Mouse (Mus musculus): ENCODE measurements around the gene Akap10. TPM values are rescaled to one million over a fixed set of nuclear protein-coding genes. Genes with fewer than 3 reads are reported as not detected.

Akap10 gene
- polyA plus RNA-seq, 1 experiment from 2014 or later, result 14.1 TPM

DNA sequence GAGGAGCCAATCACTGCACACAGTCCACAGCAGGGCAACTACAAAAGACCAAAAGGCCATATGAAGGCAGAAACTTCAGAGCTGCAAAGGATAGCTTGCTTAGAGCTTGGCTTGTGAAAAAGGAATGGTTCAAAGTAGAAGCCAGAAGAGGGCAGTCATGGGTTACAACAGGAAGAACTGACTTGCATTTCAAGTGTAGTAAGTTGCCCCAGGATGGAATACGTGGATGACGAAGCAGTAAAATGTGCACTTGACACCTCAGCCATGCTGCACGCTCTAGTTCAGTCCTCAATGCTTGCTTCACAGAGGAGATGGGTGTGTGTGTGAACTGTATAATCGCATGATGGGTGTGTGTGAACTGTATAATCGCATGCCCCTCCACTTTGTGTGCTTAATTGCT, 47.9 kb downstream of the Akap10 start:
- H3K27me3 ChIP-seq (ENCODE audit: control insufficient read depth, insufficient read depth, low read length), result no peaks in the 10 kb centered on the region
- H3K9ac ChIP-seq (ENCODE audit: low read length), result no peak overlapping the region
- H3K4me3 ChIP-seq (replicated peaks; ENCODE audit: low read length), result no peak overlapping the region
- H3K4me1 ChIP-seq (ENCODE audit: control insufficient read depth, insufficient read depth, low read length), result no peaks in the 10 kb centered on the region
- H3K27ac ChIP-seq (ENCODE audit: low read length), result no peak overlapping the region
- 70% methylated on average over 5 of the region's 5 CpGs for WGBS
- H3K36me3 ChIP-seq (ENCODE audit: control insufficient read depth, insufficient read depth, low read length), result peaks cover 7% of the 10 kb centered on the region; the same call in 1 of the 2 replicates
- H3K4me2 ChIP-seq (ENCODE audit: low read depth, low read length), result no peak overlapping the region
- no peaks in the 10 kb centered on the region for H3K9me3 ChIP-seq (replicated peaks; ENCODE audit: control insufficient read depth, low read length)
- no peak for ATAC-seq (ENCODE audit: insufficient read depth, low FRiP score)

DNA sequence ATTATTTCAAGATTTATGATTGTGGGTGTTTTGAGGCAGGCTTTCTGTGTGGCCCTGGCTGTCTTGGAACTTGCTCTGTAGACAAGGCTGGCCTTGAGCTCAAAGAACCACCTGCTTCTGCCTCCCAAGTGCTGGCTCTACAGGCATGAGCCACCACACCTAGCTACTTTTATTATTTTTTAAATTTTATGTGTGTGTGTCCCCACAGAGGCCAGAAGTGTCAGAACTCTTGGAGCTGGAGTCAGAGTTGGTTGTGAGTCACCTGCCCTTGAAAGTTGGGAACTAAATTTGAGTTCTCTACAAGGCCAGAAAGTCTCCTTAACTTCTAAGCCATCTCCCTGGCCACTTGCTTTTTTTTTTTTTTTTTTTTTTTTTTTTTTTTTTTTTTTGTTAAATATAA, 50.1 kb downstream of the Akap10 start:
- Histone ChIP-seq H3K4me3 (replicated peaks; ENCODE audit: low read length) (no peak overlapping the region), H3K27me3 (ENCODE audit: control insufficient read depth, insufficient read depth, low read length) (no peaks in the 10 kb centered on the region), H3K9ac (ENCODE audit: low read length) (no peak overlapping the region), H3K4me1 (ENCODE audit: control insufficient read depth, insufficient read depth, low read length) (no peaks in the 10 kb centered on the region), H3K27ac (ENCODE audit: low read length) (no peak overlapping the region), H3K4me2 (ENCODE audit: low read depth, low read length) (no peak overlapping the region), H3K9me3 (replicated peaks; ENCODE audit: control insufficient read depth, low read length) (no peaks in the 10 kb centered on the region), H3K36me3 (ENCODE audit: control insufficient read depth, insufficient read depth, low read length) (peaks cover 12% of the 10 kb centered on the region)
- ATAC-seq (ENCODE audit: insufficient read depth, low FRiP score), result no peak

DNA sequence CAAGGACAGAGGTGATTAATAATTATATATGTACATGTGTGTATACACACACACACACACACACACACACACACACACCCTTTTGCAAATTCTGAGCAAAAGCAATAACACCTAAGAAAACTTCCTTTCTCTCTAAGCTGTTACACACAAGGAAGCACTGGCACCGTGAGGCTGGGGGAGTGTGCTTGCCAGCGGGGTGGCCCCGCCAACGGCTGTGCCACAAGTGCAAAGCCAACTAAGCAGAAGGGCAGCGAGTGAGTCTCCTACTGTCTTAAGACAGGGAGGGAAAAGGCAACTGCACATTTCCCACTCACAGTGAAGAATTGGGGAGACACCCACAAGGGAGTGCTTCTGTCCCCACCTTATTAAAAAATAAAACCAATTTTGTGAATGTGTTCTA, 58.2 kb downstream of the Akap10 start:
- Histone ChIP-seq H3K27ac (ENCODE audit: low read length) (no peak overlapping the region), H3K36me3 (ENCODE audit: control insufficient read depth, insufficient read depth, low read length) (peaks cover 15% of the 10 kb centered on the region)
- ATAC-seq (ENCODE audit: insufficient read depth, low FRiP score), result no peak

DNA sequence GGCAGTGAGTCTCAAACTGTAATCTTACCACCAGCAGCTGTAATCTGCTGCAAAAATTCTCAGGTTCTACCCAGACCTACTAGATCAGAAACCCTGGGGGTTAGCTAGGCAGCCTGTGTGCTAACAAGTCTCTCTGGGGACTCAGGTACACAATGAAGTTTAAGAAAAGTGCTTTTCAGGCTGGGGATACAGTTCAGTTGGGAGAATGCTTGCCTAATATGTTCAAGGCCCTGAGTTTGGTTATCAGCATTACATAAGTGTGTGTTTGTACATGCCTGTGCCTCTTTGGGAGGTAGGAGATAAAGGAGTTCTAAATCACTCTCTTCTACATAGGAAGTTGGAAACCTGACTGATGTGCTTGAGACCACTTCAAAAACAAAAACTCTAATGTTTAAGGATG, 63.2 kb downstream of the Akap10 start:
- Histone ChIP-seq H3K4me2 (ENCODE audit: low read depth, low read length) (no peak overlapping the region), H3K27me3 (ENCODE audit: control insufficient read depth, insufficient read depth, low read length) (no peaks in the 10 kb centered on the region), H3K9me3 (replicated peaks; ENCODE audit: control insufficient read depth, low read length) (no peaks in the 10 kb centered on the region), H3K4me3 (replicated peaks; ENCODE audit: low read length) (no peak overlapping the region), H3K9ac (ENCODE audit: low read length) (no peak overlapping the region), H3K4me1 (ENCODE audit: control insufficient read depth, insufficient read depth, low read length) (no peaks in the 10 kb centered on the region), H3K27ac (ENCODE audit: low read length) (no peak overlapping the region), H3K36me3 (ENCODE audit: control insufficient read depth, insufficient read depth, low read length) (no peaks in the 10 kb centered on the region; the same call in 1 of the 2 replicates)
- ATAC-seq (ENCODE audit: insufficient read depth, low FRiP score), result no peak

More for the DNA sequence above, 58.2 kb downstream of the Akap10 start:
- 89% methylated on average over 5 of the region's 5 CpGs for WGBS
- no peak overlapping the region for H3K9ac ChIP-seq (ENCODE audit: low read length)
- H3K27me3 ChIP-seq (ENCODE audit: control insufficient read depth, insufficient read depth, low read length), result no peaks in the 10 kb centered on the region
- no peak overlapping the region for H3K4me2 ChIP-seq (ENCODE audit: low read depth, low read length)
- no peaks in the 10 kb centered on the region for H3K9me3 ChIP-seq (replicated peaks; ENCODE audit: control insufficient read depth, low read length)
- H3K4me1 ChIP-seq (ENCODE audit: control insufficient read depth, insufficient read depth, low read length), result no peaks in the 10 kb centered on the region
- no peak overlapping the region for H3K4me3 ChIP-seq (replicated peaks; ENCODE audit: low read length)

DNA sequence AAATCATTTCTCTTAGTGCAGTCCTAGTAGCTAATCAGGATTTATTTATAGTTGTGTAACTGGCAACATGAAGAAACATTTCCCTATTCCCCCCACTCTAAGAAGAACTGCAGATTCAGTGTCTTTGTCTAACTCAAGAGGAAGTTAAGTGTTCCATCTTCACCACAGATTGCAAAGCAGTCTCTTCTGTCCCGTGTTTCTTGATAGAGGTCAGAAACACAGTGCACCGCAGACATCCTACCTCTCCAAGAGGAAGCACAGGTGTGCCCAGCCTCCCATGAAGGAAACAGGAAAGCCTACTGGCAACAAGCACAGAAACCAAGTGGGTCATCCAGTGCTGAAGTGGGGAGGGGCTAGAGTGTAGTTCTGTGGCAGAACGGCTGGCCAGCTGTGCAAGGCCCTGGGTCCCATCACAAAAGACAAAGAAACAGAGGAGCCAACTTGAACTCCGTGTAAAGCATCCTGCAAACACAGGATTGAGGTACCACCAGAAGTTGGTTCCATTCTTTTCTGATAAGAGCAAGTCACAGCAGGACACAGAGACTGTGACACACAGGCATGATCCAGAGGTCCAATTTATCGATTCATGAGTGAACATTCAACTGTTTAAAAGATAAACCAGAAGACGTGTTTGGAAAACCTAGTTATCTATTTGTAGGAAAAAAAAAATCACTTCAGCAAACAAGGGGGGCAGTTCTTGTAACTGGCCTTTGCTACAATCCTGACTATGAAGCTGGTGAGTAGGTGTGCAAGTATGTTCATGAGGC, 68.1 kb downstream of the Akap10 start:
- WGBS, result 59% methylated on average over 6 of the region's 6 CpGs
- no peak overlapping the region for H3K27ac ChIP-seq (ENCODE audit: low read length)
- H3K4me3 ChIP-seq (replicated peaks; ENCODE audit: low read length), result no peak overlapping the region
- no peaks in the 10 kb centered on the region for H3K9me3 ChIP-seq (replicated peaks; ENCODE audit: control insufficient read depth, low read length)
- no peak overlapping the region for H3K4me2 ChIP-seq (ENCODE audit: low read depth, low read length)
- no peaks in the 10 kb centered on the region for H3K4me1 ChIP-seq (ENCODE audit: control insufficient read depth, insufficient read depth, low read length)
- H3K36me3 ChIP-seq (ENCODE audit: control insufficient read depth, insufficient read depth, low read length), result no peaks in the 10 kb centered on the region
- H3K9ac ChIP-seq (ENCODE audit: low read length), result no peak overlapping the region
- no peaks in the 10 kb centered on the region for H3K27me3 ChIP-seq (ENCODE audit: control insufficient read depth, insufficient read depth, low read length)
- no peak for ATAC-seq (ENCODE audit: insufficient read depth, low FRiP score)

DNA sequence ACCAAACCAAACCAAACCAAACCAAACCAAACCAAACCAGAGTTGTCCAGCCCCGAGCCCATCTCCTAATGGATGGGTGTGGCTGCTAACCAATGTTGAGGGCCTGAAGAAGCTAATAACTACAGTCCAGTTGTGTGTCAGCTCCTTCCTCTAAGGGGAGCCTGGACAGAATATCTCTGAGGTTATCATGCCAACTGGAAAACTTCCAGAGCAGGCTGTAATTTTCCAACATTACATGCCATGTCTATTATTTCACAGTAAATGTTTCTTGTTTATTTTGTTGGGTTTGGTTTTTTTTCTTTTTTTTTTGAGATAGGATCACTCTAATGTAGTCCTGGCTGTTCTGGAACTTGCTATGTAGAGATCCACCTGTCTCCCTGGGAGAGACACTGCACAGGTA, 70.7 kb downstream of the Akap10 start:
- H3K4me3 ChIP-seq (replicated peaks; ENCODE audit: low read length), result no peak overlapping the region
- H3K4me2 ChIP-seq (ENCODE audit: low read depth, low read length), result no peak overlapping the region
- WGBS, result 76% methylated on average over 1 of the region's 1 CpGs
- ATAC-seq (ENCODE audit: insufficient read depth, low FRiP score), result no peak
- H3K27me3 ChIP-seq (ENCODE audit: control insufficient read depth, insufficient read depth, low read length), result no peaks in the 10 kb centered on the region
- H3K27ac ChIP-seq (ENCODE audit: low read length), result no peak overlapping the region
- H3K9me3 ChIP-seq (replicated peaks; ENCODE audit: control insufficient read depth, low read length), result no peaks in the 10 kb centered on the region
- H3K36me3 ChIP-seq (ENCODE audit: control insufficient read depth, insufficient read depth, low read length), result no peaks in the 10 kb centered on the region
- 0 out of 2 replicates have a peak, but pooled peaks cover 3% of the 10 kb centered on the region for H3K4me1 ChIP-seq (ENCODE audit: control insufficient read depth, insufficient read depth, low read length)
- no peak overlapping the region for H3K9ac ChIP-seq (ENCODE audit: low read length)

DNA sequence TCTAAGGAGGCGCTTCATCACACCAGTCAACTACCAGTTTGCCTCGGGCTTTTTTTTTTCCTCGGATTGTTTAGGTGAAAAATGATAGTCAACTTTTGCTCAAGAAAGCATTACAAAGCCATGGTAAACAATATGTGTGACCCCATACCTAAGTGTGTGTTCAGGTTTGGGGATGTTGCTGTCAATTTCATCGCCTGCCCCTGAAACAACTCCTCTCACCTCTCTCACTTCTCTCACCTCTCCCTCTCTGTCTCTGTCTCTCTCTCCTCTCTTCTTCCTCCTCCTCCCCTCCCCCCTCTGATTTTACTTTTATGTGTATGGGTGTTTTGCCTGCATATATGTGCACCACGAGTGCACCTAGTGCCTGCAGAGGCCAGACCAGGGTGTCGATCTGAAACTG, 74.5 kb downstream of the Akap10 start:
- no peak for ATAC-seq (ENCODE audit: insufficient read depth, low FRiP score)
- 42% methylated on average over 6 of the region's 6 CpGs for WGBS
- Histone ChIP-seq H3K4me3 (replicated peaks; ENCODE audit: low read length) (peak overlapping the region; percentile 97), H3K4me1 (ENCODE audit: control insufficient read depth, insufficient read depth, low read length) (peaks cover 7% of the 10 kb centered on the region; the same call in 1 of the 2 replicates), H3K9ac (ENCODE audit: low read length) (peak overlapping the region; percentile 98), H3K36me3 (ENCODE audit: control insufficient read depth, insufficient read depth, low read length) (no peaks in the 10 kb centered on the region), H3K4me2 (ENCODE audit: low read depth, low read length) (peak overlapping the region; percentile 95), H3K27me3 (ENCODE audit: control insufficient read depth, insufficient read depth, low read length) (no peaks in the 10 kb centered on the region), H3K9me3 (replicated peaks; ENCODE audit: control insufficient read depth, low read length) (no peaks in the 10 kb centered on the region), H3K27ac (ENCODE audit: low read length) (peak overlapping the region; percentile 86)

DNA sequence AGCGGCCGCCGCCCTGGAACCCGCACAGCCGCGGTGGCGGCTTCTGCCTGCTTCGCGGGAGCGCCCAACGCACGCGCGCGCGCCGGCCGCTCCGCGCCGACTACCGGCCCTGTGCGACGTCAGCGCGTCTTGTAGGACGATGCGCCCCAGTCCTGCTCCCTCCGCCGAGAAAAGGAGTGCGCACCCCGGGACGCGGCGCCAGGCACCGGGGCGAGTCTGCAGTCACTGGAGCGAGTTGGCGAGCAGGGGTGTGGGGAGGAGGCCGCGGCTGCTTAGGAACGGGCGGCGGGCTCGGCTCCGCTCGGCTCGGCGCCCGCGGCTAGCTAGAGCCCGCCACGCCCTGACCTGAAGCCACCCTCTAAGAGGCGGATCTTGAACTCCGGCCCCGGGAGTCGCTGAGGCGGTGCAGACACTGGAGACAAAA, 75.1 kb downstream of the Akap10 start, which contains the start of gene Ulk2:
TSS of gene Ulk2 (minus strand) at position 86 of the 424 bp plus-strand sequence.
- peak within 1 kb of the TSS; percentile 86 for H3K27ac ChIP-seq (ENCODE audit: low read length)

DNA sequence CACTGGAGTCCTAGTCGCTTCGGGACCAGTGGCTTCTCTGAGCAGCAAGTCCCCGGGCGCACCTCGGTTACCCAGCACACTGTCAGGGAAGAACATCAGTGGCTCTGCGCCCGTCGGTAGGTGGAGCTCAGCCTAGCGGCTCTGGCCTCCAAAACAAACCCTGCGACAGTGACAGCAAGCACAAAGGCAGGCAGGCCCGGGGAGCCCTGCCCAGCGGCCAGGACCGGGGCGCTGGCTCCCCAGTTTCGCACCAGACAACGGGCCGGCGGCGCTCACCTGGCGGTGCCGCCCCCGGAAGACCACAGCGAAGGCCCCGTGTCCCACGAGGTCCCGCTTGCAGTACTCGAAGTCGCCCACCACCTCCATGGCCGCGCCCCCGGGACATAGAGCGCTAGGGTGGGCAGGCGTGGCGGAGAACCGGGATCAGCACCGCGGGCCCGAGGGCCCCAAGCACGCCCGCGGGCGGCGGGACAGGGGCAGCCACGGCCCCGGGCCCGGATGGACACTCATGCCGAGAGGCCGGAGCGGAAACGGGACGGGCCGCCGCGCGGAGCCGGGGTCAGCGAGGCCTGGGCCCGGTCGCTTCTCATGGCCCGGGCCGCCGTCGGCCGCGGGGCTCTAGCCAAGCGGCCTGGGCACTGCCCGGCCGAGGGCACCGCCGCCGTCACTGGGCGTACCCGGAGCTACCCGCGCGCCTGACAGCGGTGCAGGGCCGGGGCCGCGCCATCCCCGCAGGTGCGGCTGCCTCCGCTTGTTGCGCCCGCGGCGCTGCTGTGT, 75.7 kb downstream of the Akap10 start:
- Histone ChIP-seq H3K4me2 (ENCODE audit: low read depth, low read length) (peak overlapping the region; percentile 95), H3K4me3 (replicated peaks; ENCODE audit: low read length) (peak overlapping the region; percentile 97), H3K27ac (ENCODE audit: low read length) (peak overlapping the region; percentile 86), H3K27me3 (ENCODE audit: control insufficient read depth, insufficient read depth, low read length) (no peaks in the 10 kb centered on the region), H3K4me1 (ENCODE audit: control insufficient read depth, insufficient read depth, low read length) (peaks cover 7% of the 10 kb centered on the region; the same call in 1 of the 2 replicates), H3K9me3 (replicated peaks; ENCODE audit: control insufficient read depth, low read length) (no peaks in the 10 kb centered on the region), H3K36me3 (ENCODE audit: control insufficient read depth, insufficient read depth, low read length) (no peaks in the 10 kb centered on the region), H3K9ac (ENCODE audit: low read length) (peak overlapping the region; percentile 98)
- WGBS, result under 1% methylated on average over 87 of the region's 87 CpGs
- peak; percentile 78 for ATAC-seq (ENCODE audit: insufficient read depth, low FRiP score)

More for the DNA sequence above, 75.1 kb downstream of the Akap10 start, which contains the start of gene Ulk2:
- Histone ChIP-seq H3K4me2 (ENCODE audit: low read depth, low read length) (peak within 1 kb of the TSS; percentile 95), H3K4me1 (ENCODE audit: control insufficient read depth, insufficient read depth, low read length) (peaks cover 7% of the 10 kb centered on the region; the same call in 1 of the 2 replicates), H3K4me3 (replicated peaks; ENCODE audit: low read length) (peak within 1 kb of the TSS; percentile 97), H3K27me3 (ENCODE audit: control insufficient read depth, insufficient read depth, low read length) (no peaks in the 10 kb centered on the region), H3K36me3 (ENCODE audit: control insufficient read depth, insufficient read depth, low read length) (no peaks in the 10 kb centered on the region), H3K9ac (ENCODE audit: low read length) (peak within 1 kb of the TSS; percentile 98), H3K9me3 (replicated peaks; ENCODE audit: control insufficient read depth, low read length) (no peaks in the 10 kb centered on the region)
- WGBS, result under 1% methylated on average over 58 of the region's 58 CpGs
- peak; percentile 90 for ATAC-seq (ENCODE audit: insufficient read depth, low FRiP score)
